Mouse (Mus musculus): Measurements from ENCODE around the gene Gm49388.

The Gm49388 gene

DNA sequence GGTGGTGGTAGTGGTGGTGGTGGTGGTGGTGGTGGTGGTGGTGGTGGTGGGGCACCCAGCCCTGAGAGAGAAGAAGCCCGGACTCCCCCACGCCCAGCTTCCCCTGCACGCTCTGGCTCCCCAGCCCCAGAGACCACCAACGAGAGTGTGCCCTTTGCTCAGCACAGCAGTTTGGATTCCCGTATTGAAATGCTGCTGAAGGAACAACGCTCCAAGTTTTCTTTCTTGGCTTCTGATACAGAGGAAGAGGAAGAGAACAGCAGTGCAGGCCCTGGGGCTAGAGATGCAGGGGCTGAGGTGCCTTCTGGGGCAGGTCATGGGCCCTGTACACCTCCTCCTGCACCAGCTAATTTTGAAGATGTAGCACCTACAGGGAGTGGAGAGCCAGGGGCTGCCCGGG, at the start of gene Gm49388:
Gm49388 (plus strand) TSS at position 301 of the 400 bp plus-strand sequence.
- no peak for DNase-seq

DNA sequence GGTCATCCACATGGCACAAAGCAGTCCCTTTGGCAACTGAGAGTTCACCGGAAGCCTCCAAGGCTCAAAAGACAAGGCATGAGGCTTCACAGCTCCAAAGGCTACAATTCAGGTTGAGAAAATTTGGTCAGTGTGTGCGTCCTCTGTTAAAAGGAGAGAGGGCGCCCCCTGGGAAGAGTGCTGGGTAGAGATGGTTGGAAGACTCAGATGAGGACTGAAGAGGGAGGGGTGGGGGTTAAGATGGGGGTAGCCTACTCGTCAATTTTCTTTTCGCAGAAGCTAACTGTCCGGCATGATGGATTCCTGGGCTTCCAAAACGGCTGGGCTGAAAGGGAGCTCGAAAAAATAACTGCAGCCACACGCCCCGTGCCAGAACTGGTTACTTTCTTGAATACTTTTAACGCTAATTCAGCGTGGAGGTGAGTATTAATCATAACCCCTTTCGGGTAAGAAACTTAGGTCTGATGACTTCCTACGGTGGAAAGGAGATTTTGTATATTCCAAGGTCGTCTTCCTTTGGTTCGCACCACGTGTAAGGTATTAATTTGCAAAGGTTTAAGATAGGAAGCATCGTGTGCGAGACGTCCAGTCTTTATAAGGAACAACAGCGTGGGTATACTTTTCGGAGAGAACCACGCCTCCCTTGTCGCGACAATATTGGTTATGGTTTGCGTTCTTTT, 40.9 kb upstream of the Gm49388 start, which contains the start of gene Fbxl19:
Fbxl19 (plus strand) TSS at position 178 of the 680 bp plus-strand sequence.
- peak; percentile 90 to 91 for DNase-seq

GRCm38 (mm10) chr7:127745251-127745651, 40.2 kb upstream of the Gm49388 start:
- peak; percentile 93 to 96 for DNase-seq

- DNase-seq, result peak; percentile 97 to 99
These were observed 39.5 kb upstream of the Gm49388 start for GRCm38 (mm10) chr7:127745652-127746493.

DNA sequence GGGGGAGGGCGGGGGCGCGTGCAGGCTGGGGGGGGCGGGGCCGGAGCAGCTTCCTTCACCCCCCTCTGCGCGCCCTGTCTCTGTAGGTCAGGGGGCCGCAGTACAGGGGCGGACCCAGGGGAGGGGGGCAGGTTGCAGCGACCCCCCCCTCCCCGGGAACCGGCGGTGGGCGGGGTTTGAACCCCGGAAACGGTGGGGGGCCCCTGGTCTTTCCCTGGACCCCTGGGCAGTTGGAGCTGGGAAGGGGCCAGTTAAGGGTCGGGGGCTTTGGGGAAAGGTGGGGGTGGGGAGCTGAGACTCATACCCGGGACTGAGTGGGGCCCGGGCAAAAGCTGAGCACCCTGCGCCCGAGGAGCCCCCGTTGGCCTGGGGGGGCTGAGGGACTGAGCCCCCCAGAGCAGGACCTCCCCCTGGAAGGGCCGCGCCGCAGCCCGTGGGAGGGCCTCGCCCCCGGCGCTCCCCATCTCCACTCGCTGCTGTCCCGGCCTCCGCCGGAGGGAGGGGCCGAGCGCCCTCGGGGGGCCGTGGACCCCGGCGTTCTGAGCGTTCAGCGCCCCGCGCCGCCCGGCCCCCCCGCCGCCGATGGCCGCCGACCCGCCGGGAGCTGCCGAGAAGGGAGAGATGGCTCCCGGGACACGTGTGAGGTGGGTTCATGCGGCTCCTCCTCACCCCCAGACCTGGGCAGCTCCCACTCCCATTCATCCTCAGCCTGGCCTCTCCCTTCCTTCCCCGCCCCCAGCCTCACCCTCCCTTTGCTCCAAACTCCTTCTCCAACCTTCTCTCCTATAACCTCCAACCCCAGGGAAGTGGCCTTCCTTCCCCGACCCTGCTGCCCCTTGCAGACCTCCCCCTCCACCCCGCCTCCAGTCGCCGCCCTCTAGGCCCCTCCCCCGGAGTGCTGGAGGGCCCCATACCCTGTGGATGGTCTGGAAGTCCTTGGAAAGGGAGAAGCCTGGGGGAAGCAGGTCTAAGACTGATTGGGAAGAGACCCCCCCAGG, 38.6 kb upstream of the Gm49388 start:
- DNase-seq, result peak; percentile 78 to 81

GRCm38 (mm10) chr7:127747559-127748234, 37.7 kb upstream of the Gm49388 start:
- no peak for DNase-seq

GRCm38 (mm10) chr7:127748235-127748560, 37.2 kb upstream of the Gm49388 start:
- no peak for DNase-seq

- DNase-seq, result peak; percentile 51 to 52
These were observed 35.0 kb upstream of the Gm49388 start for GRCm38 (mm10) chr7:127750131-127751127.

DNA sequence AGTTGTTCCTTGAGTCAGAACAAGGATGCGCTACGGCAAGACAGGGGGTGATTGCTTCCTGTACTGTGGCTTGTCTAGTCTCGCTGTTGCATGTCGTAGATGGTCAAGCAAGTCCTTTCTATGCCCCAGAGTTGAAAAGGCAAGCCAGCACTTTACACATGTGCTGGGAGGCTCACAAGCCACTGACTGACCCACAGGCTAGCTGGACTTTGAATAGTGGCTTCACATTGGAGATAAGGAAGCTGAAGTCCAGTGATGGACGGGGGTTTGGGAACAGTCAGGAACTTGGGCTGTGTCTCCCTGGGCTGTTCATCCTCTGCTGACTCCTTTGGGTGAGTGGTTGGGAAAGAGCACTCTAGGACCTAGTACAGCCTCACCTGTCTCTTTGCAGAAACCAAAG, 33.8 kb upstream of the Gm49388 start:
- no peak for DNase-seq

DNA sequence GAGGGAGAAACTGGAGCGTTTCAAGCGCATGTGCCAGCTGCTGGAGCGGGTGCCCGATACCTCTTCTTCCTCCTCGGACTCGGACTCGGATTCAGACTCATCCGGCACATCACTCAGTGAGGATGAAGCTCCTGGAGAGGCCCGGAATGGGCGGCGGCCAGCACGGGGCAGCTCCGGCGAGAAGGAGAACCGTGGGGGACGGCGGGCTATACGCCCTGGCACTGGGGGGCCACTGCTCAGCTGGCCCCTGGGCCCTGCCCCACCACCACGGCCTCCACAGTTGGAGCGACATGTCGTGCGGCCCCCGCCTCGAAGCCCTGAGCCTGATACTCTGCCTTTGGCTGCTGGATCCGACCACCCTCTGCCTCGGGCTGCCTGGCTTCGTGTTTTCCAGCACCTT, 33.3 kb upstream of the Gm49388 start:
- DNase-seq, result no peak

DNA sequence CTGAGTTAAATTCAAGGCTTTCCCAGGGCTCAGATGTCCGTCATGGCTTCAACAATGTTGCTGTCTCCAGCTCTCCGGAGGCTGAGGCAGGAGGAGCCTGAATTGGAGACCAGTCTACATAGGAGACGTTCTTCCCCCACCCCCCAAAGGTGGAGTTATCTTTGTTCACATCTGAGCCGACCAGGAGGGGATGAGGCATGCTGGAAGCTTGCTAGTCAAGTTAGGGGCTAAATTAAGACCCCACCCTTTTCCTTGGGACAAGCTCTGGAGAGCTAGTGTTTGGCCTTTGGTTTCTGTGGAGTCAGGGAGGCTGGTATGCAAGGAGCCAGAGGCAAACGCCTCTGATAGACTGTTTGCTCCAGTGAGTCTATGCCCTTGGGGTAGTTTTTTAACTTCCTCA, 32.2 kb upstream of the Gm49388 start:
- no peak for DNase-seq

- DNase-seq, result no peak
These were observed 31.7 kb upstream of the Gm49388 start for GRCm38 (mm10) chr7:127753741-127754140.

DNA sequence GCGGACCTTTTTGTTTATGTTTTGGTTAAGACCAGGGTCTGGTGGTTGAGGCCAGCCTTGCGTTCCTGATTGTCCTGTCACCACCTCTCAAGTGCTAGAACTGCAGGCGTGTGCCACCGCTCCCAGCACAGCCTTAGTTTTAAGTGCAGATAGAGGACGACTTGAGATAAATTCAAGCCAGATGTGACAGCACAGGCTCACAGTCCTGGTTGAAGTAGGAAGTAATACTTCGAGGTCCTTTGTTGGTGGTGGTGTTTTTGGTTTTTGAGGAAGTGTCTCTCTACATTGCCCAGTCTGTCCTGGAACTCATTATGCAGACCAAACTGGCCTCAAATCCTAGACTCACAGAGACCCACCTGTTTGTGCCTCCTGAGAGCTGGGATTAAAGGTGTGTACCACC, 25.7 kb upstream of the Gm49388 start:
- no peak for DNase-seq

GRCm38 (mm10) chr7:127760478-127760877, 24.9 kb upstream of the Gm49388 start:
- DNase-seq, result no peak

DNA sequence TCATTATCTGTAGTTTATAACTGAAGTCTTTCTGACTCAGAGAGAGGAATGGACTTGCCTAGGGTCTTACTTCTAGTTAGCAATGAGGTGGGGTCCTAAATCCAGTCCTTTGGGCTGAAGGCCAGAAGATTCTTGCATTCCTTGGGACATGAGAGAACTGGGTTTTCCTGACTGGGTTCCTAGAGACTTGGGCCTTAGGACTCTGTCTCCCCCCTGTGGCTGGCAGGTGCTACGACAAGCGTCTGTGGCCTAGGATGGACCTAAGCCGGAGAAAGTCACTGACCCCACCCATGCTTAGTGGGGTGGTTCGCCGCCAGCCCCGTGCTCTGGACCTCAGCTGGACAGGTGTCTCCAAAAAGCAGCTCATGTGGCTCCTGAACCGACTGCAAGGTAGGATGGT, 24.4 kb upstream of the Gm49388 start:
- peak; percentile 85 to 88 for DNase-seq

DNA sequence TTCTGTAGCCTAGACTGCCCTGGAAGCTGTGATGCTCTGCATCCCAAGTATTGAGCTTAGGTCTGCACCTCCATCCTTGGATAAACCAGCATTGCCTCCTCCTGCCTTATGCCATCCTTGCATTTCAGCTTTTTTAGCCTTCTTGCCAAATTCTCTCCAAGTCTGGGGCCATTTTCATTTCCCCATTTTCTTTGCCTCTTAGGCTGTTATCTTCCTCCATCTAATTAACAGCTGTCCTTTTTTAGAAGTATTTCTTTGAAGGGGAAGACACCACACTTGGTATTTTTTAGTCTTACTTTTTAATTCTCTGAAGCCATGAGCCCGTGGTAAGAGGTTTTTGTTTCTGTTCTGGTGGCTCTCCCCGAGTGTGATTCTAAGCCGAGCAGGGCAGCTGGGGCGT, 21.8 kb upstream of the Gm49388 start:
- no peak for DNase-seq

GRCm38 (mm10) chr7:127765756-127766155, 19.7 kb upstream of the Gm49388 start:
- DNase-seq, result no peak

DNA sequence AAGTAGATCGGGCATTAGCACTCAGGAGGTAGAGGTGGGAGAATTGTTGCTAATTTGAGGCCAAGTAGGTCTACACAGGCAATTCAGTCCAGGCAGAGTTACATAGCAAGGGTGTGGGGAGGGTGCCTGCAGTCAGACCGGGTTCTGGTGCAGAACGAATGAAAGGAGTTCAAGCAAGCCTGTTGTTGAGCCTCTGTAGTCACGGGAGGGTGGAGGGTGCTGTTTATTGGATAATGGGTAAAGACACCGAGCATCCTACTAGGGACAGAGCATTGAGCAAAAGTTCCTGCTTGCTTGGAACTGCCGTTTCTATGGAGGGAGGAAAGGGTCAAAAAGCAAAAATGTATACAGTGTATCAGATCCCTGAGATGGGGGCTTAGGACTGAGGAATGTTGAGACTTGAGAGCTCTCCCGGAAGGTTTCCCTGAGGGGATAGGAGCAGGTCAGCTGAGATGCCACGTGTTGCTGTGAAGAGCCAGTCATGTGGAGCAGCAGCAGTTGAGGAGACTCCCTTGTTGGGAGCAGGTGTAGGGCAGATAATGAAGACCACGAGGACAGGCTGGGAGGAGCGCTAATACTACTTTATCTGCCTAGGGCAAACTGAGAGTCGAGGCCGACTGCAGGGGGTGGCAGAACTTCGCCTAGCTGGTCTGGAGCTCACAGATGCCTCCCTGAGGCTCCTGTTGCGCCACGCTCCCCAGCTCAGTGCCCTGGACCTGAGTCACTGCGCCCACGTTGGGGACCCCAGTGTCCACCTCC, 18.4 kb upstream of the Gm49388 start:
- DNase-seq, result no peak

DNA sequence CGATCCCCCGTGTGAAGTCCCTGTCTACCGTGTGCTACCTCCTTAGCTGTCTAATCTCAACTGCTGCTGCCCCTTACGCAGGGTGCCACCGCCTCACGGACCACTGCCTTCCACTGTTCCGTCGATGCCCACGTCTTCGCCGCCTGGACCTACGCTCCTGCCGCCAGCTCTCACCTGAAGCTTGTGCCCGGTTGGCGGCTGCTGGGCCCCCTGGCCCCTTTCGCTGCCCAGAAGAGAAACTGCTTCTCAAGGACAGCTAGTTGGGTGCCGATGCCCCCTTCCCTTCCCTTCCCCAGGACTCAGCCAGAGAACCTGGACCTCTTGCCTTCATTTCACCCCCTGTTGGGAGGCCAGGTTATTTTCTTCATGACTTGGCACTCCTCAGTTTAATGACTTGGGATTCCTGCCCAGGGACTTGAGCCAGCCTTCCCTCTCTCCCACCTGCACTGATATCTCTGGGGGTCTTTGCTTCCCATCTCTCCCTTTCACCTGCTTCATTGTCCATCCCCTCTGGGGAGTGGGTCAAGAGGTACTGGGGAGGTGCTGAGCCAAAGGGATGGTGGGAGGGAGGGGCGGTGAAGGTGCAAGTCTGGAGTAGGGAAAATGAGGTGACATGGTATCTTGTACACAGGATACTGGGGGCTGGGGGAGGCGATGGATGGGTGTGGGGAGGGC, 17.6 kb upstream of the Gm49388 start:
- DNase-seq, result peak; percentile 40 to 47

Data from cerebellum, postnatal 10 days (tissue).